Mouse (Mus musculus) hindbrain, embryonic 15.5 days (tissue): ENCODE measurements around the gene Il2ra. TPM values are rescaled to one million over a fixed set of nuclear protein-coding genes. Genes with fewer than 3 reads are reported as not detected.

Experiments
- ATAC-seq: fragments of 200-750 bp; cut with Nextera tagmentation; 2 replicates; pipeline ENCODE4 v1.8.0; 2017; ENCODE audit warnings: low read depth, moderate number of reproducible peaks, moderate TSS enrichment; ENCODE audit not compliant: low FRiP score
- H3K27ac ChIP-seq: fragments of 300-500 bp; sonication (generic); replicated peaks from 2 replicates; pipeline ENCODE4 v1.5.1; 2015; ENCODE audit warnings: mild to moderate bottlenecking, inconsistent platforms
- H3K27me3 ChIP-seq: fragments of 300-500 bp; sonication (generic); 2 replicates; pipeline ENCODE4 v1.6.1; 2015; ENCODE audit warnings: control low read depth, inconsistent platforms
- H3K36me3 ChIP-seq: fragments of 300-500 bp; sonication (generic); 2 replicates; pipeline ENCODE4 v1.6.1; 2015; ENCODE audit warnings: control low read depth, inconsistent platforms
- H3K4me1 ChIP-seq: fragments of 300-500 bp; sonication (generic); replicated peaks from 2 replicates; pipeline ENCODE4 v1.6.1; 2015; ENCODE audit warnings: control low read depth, inconsistent platforms
- H3K4me2 ChIP-seq: fragments of 300-500 bp; sonication (generic); 2 replicates; pipeline ENCODE4 v1.6.1; 2015; ENCODE audit warnings: moderate library complexity, mild to moderate bottlenecking, inconsistent platforms
- H3K4me3 ChIP-seq: fragments of 300-500 bp; sonication (generic); 2 replicates; pipeline ENCODE4 v1.5.1; 2015; ENCODE audit warnings: mild to moderate bottlenecking, inconsistent platforms
- H3K9ac ChIP-seq: fragments of 300-500 bp; sonication (generic); 2 replicates; pipeline ENCODE4 v1.6.1; 2015; ENCODE audit warnings: inconsistent platforms
- H3K9me3 ChIP-seq: fragments of 300-500 bp; sonication (generic); 2 replicates; pipeline ENCODE4 v1.6.1; 2016; ENCODE audit warnings: control low read depth, inconsistent platforms
- WGBS: fragments of 180-500 bp; shearing (Covaris S2); methylation state at CpG from one replicate; pipeline ENCODE4 v1.1.7; 2015; 5-methylcytosine and 5-hydroxymethylcytosine counted together
- polyA plus RNA-seq: library from polyadenylated mRNA; unstranded; fragments of >200 nt; fragmentation: Nextera tagmentation; extraction: Ambion mirVana; gene quantifications from 2 replicates; pipeline ENCODE4 v1.2.1, GENCODE M21; 2015

The Il2ra gene
- polyA plus RNA-seq, 1 experiment from 2014 or later = 0.05 TPM

DNA sequence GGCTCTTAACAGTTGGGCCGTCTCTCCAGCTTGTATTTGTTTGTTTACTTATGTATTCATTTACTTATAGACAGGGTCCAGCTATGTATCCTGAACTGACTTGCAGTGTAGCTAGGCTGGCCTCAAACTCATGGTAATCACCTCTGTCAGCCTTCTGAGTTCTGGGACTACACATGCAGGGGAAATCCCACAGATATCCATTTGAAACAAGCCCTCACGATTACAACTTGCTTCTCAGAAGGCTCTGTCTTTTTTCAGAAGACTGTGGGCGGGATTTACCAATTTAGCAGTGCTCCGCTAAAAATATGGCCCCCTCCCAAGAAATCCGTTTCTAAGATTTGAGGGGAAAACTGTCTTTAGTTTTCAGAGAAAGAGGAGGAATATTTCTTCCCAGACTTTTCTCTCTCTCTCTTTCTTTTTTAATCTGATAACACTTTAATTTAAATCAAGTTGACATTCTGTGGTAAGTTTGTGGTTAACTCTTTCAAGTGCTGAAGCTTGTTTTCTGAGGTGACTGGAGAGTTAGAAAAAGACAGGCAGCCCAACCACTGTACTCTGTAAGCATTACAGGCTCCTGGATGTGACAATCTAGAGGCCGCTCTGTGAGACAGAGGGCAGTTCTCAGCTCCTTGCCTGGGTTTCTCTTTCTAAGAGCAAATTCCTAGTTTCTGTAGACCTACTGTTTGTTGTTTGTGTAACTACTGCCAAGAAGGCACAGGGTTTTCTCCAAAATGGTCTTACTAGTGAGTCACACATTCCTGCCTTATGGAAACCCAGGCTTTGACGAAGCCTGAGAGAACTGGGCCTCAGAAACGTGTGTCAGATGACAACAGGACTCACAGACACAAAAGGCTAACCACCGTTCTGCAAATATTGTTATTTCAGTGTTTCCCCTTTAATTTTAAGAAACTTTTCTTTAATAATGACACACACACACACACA lies 12.7 kb downstream of the Il2ra start:
- no peaks in the 10 kb centered on the region for H3K36me3 ChIP-seq
- H3K4me2 ChIP-seq = no peak overlapping the region
- no peaks in the 10 kb centered on the region for H3K4me1 ChIP-seq
- H3K9ac ChIP-seq = no peak overlapping the region
- H3K4me3 ChIP-seq = no peak overlapping the region
- 76% methylated on average over 9 of the region's 9 CpGs for WGBS
- H3K27me3 ChIP-seq = no peaks in the 10 kb centered on the region
- no peaks in the 10 kb centered on the region for H3K9me3 ChIP-seq
- H3K27ac ChIP-seq = no peak overlapping the region
- no peak for ATAC-seq

DNA sequence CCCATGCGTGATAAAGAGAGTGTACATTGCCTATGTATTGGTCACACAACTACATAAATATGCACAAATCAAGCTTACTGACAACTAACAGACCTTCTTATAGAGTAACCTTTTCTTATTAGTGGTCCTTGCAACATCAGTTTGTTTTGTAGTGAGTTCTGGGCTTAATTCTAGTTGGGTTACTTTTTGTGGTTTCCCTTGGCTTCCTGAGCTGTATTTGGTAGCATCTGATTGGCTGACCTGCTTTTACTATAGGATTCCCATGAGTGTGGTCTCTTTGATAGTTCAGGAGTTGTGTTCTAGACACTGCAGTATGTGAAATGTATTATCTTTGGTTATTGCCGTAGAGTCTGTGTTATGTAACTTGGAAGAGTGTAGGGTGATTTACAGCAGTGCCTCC lies 15.0 kb downstream of the Il2ra start:
- Histone ChIP-seq H3K4me3 (no peak overlapping the region), H3K4me1 (no peaks in the 10 kb centered on the region), H3K9ac (no peak overlapping the region), H3K27me3 (no peaks in the 10 kb centered on the region), H3K36me3 (no peaks in the 10 kb centered on the region), H3K4me2 (no peak overlapping the region), H3K9me3 (no peaks in the 10 kb centered on the region), H3K27ac (no peak overlapping the region)
- WGBS = 94% methylated on average over 2 of the region's 2 CpGs
- ATAC-seq = no peak

DNA sequence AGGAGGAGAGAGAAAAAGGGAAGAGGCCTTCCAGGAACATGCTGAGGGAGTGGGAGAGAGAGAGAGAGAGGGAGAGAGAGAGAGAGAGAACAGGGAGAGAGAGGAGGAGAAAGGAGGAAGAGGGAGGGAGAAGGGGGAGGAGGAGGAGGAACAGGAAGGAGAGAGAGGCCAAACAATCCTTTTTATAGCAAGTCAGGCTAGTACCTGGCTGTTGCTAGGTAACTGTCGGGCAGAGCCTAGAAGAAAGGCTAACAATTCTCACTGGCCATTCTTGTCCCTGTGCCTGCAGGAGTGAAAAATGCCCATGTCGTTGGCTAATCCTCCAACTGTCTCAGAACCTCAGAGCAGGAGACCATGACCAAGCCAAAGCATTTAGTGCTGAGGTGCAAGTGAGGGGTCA lies 16.7 kb downstream of the Il2ra start:
- no peaks in the 10 kb centered on the region for H3K9me3 ChIP-seq
- H3K4me3 ChIP-seq = no peak overlapping the region
- 17% methylated on average over 2 of the region's 2 CpGs for WGBS
- H3K27me3 ChIP-seq = no peaks in the 10 kb centered on the region
- no peak overlapping the region for H3K27ac ChIP-seq
- no peaks in the 10 kb centered on the region for H3K36me3 ChIP-seq
- no peak overlapping the region for H3K4me2 ChIP-seq
- peak; percentile 68; the same call in 1 of the 2 replicates for ATAC-seq
- H3K9ac ChIP-seq = no peak overlapping the region
- H3K4me1 ChIP-seq = 0 out of 2 replicates have a peak, but pooled peaks cover 1% of the 10 kb centered on the region

DNA sequence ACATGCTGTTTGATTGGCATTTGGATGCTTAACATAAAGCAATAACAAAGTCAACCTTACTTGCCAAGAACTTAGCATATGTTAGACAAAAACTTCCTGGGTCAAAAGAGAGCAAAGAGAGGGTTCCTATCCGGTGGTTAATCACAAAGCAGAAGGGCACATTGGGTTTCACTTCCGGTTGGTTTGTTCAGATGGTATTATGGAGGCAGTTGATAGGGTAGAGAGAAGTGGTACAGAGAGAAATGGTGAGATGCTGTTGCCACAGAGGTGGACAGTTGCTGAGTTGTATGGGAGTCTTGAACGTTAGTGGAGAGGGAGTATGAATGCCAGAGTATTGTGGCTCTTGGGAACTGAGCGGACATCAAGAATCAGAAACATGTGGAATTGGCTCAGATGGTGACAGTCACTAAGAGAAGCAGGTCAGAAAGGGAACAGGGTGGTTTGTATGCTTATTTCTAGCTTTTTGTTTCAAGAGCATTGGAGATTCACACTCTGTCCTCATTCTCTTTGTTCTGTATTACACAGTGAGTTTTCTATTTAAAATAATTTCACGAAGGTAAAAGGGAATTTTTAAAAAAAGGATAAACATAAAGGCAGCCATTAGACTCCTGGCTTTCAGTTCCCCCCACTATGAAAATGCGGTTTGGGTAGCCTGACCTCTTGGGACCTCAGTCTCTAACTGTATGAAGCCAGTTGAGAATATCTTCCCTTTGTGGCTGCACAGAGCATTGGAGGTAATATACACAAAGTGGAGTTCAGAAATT lies 19.7 kb downstream of the Il2ra start:
- 0 out of 2 replicates have a peak, but pooled peaks cover 4% of the 10 kb centered on the region for H3K4me1 ChIP-seq
- no peaks in the 10 kb centered on the region for H3K27me3 ChIP-seq
- H3K9ac ChIP-seq = no peak overlapping the region
- H3K36me3 ChIP-seq = no peaks in the 10 kb centered on the region
- 89% methylated on average over 6 of the region's 6 CpGs for WGBS
- H3K9me3 ChIP-seq = no peaks in the 10 kb centered on the region
- H3K4me2 ChIP-seq = no peak overlapping the region
- no peak for ATAC-seq
- H3K4me3 ChIP-seq = no peak overlapping the region
- no peak overlapping the region for H3K27ac ChIP-seq

DNA sequence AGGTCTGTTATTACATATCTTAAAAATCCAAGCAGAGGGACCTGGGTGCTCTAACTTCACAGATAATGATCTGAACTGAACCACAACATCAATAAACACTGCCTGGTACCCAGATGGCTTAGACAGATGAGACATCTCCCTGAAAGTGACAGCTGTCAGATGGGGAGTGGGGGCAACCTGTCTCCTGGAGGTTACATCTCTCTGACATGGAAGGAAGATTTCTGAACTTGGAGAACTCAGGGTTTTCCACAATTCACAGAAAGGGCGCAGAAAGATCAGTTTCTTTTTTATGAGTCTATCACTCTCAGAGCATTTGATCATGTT lies 20.3 kb downstream of the Il2ra start:
- Histone ChIP-seq H3K36me3 (no peaks in the 10 kb centered on the region), H3K27me3 (no peaks in the 10 kb centered on the region), H3K9ac (no peak overlapping the region), H3K4me2 (no peak overlapping the region), H3K4me3 (no peak overlapping the region), H3K27ac (no peak overlapping the region), H3K9me3 (no peaks in the 10 kb centered on the region), H3K4me1 (0 out of 2 replicates have a peak, but pooled peaks cover 4% of the 10 kb centered on the region)
- ATAC-seq = no peak
- 96% methylated on average over 1 of the region's 1 CpGs for WGBS

DNA sequence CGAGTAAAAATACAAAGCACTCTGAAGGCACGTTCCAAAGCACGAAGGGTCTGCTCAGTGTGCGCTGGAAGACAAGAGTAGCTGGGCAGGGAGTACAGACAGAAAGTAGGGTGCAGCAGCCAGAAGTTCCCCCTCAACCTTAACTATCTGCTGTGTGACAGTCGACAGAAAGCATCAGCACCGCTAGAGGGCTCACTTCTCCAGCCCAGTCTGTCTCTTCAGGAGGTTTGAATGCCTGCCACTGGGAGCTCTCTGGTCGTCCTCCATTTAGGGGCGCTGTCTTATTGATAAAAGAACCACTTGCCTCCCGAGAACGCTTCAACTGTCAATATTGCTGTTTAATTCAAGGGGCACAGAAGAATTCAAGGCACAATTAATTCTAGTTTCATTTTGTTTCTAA lies 21.4 kb downstream of the Il2ra start:
- Histone ChIP-seq H3K9ac (no peak overlapping the region; the same call in 1 of the 2 replicates), H3K4me3 (peak overlapping the region; percentile 26)

DNA sequence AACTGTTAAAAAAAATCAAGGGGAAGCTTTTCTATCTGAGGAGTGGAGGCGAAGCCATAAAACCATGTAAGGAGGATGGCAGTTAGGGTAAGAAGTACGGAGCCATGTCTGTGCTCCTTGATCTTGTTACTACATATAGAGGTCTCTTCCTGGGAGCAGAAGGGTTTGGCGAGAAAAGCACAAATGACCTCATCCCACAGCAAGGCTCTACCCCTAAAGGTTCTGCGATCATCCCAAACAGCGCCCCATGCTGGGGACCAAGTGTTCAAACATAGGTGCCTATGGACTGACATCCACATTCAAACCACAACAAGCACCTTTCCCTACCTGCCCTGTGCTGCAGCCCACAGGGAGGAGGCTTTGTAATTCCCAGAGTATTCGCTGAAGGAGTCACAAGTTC lies 21.8 kb downstream of the Il2ra start:
- 0 out of 2 replicates have a peak, but pooled peaks cover 4% of the 10 kb centered on the region for H3K4me1 ChIP-seq
- no peak overlapping the region; the same call in 1 of the 2 replicates for H3K9ac ChIP-seq
- no peaks in the 10 kb centered on the region for H3K36me3 ChIP-seq
- peak; percentile 86 for ATAC-seq
- no peaks in the 10 kb centered on the region for H3K9me3 ChIP-seq
- H3K27me3 ChIP-seq = no peaks in the 10 kb centered on the region
- peak overlapping the region; percentile 26 for H3K4me3 ChIP-seq
- no peak overlapping the region for H3K27ac ChIP-seq
- 49% methylated on average over 6 of the region's 6 CpGs for WGBS
- H3K4me2 ChIP-seq = peak overlapping the region; percentile 50

More for the DNA sequence above, 21.4 kb downstream of the Il2ra start:
- Histone ChIP-seq H3K36me3 (no peaks in the 10 kb centered on the region), H3K27me3 (no peaks in the 10 kb centered on the region), H3K9me3 (no peaks in the 10 kb centered on the region), H3K4me2 (peak overlapping the region; percentile 50), H3K4me1 (0 out of 2 replicates have a peak, but pooled peaks cover 4% of the 10 kb centered on the region), H3K27ac (no peak overlapping the region)
- WGBS = 3% methylated on average over 10 of the region's 10 CpGs
- peak; percentile 94 for ATAC-seq

DNA sequence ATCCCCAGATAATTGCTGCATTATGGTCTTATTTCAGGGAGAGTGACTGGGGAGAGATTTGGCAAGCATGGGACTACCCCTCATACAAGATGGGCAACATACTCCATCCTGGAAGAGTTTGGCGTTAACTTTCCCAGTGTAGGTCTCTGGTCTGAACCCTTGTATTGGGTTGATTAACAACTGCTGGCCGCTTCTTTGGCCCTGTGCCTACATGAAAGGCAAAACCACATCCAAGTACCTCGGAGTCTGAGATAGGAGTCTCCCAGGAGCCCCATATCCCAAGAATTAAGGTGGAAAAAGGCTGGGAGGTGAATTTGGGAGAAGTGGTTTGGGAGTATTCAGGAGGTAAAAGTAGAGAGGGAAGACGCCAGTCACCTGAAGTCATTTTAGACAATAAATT lies 22.2 kb downstream of the Il2ra start:
- Histone ChIP-seq H3K9me3 (no peaks in the 10 kb centered on the region), H3K36me3 (no peaks in the 10 kb centered on the region), H3K27ac (no peak overlapping the region), H3K4me1 (0 out of 2 replicates have a peak, but pooled peaks cover 4% of the 10 kb centered on the region), H3K4me3 (no peak overlapping the region), H3K4me2 (peak overlapping the region; percentile 50; the same call in 1 of the 2 replicates), H3K9ac (no peak overlapping the region), H3K27me3 (no peaks in the 10 kb centered on the region)
- WGBS = 91% methylated on average over 4 of the region's 4 CpGs
- ATAC-seq = no peak

DNA sequence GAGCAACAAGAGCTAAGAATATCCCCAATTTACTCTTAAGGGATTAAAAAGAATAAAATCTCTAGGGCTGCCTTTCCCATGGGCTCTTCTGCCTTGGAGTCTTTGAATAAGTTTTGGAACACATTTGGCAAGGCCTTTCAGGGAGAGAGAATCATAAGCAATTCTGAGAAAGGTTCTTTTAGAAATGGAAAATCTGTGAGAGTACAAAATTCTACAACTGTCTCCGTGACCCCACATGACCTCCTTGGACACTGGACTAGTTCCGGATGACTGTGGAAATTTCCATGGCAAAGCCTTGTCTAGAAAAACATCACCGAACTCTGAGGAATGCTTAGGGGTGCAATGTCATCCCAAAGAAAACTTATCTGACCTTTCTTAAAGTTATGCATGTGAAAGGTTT lies 22.7 kb downstream of the Il2ra start:
- Histone ChIP-seq H3K4me3 (no peak overlapping the region), H3K36me3 (no peaks in the 10 kb centered on the region), H3K4me2 (no peak overlapping the region), H3K9ac (no peak overlapping the region), H3K27me3 (no peaks in the 10 kb centered on the region), H3K27ac (no peak overlapping the region), H3K9me3 (no peaks in the 10 kb centered on the region), H3K4me1 (0 out of 2 replicates have a peak, but pooled peaks cover 4% of the 10 kb centered on the region)
- ATAC-seq = no peak
- 92% methylated on average over 3 of the region's 3 CpGs for WGBS

DNA sequence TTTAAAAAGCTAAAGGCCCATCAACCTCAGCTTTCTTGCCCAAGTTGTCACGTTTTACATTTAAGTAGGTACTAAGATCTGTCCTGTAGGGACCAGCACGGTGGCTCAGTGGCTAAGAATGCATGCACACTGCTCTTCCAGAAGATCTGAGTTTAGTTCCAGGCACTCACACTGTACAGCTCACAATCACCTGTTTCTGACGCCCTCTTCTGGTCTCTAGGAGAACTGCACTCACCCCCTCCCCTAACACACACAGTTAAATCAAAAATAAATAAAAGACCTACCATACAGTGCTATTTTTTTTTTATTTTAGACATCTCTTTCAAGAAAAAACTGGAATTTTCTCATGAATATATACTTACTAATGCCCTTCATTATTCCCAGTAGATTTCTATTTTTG lies 29.5 kb downstream of the Il2ra start:
- H3K27me3 ChIP-seq = no peaks in the 10 kb centered on the region
- H3K9me3 ChIP-seq = no peaks in the 10 kb centered on the region
- WGBS = 21% methylated on average over 3 of the region's 3 CpGs
- no peak for ATAC-seq
- no peak overlapping the region for H3K4me2 ChIP-seq
- no peaks in the 10 kb centered on the region for H3K36me3 ChIP-seq
- no peak overlapping the region for H3K27ac ChIP-seq
- no peak overlapping the region for H3K9ac ChIP-seq
- no peaks in the 10 kb centered on the region for H3K4me1 ChIP-seq
- no peak overlapping the region for H3K4me3 ChIP-seq

DNA sequence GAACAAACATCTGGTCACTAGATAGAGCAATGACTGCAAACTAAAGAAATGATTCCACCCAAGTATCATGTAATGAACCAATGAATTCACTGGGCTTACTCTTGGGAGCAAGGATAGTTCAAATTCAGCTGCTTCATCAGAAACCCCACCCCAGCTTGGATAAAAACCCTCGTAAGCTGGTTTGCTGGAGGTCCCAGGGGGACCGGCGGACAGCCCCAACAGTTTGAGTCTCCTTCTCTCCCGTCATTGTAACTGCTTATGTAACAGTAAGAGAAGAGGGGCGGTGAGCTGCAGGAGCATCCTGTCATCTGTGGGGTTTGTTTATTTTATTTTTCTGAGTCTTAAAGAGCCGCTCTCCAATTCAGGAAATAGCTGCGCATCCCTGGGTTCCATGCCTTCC lies 37.0 kb downstream of the Il2ra start:
- Histone ChIP-seq H3K4me1 (no peaks in the 10 kb centered on the region), H3K36me3 (no peaks in the 10 kb centered on the region), H3K27me3 (no peaks in the 10 kb centered on the region), H3K4me2 (no peak overlapping the region), H3K9ac (no peak overlapping the region), H3K9me3 (no peaks in the 10 kb centered on the region), H3K4me3 (no peak overlapping the region), H3K27ac (no peak overlapping the region)
- WGBS = 81% methylated on average over 7 of the region's 7 CpGs
- ATAC-seq = no peak

DNA sequence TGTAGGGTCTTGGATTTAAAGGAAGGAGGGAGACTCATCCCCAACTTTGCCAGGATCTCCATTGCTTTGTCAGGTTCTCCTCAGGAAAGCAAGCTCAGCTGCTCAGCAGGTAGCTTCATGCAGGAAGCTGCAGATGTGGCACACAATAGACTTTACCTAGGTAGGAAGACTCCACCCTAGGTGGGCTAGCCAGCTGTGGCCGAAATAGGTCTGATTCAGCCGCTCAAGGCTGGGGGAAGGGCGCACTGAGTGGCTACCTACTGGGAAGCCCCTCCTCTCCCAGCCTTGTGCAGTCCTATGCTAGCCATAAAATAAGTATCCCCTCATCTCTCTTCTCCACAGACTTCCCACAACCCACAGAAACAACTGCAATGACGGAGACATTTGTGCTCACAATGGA lies 40.1 kb downstream of the Il2ra start:
- WGBS = 64% methylated on average over 4 of the region's 4 CpGs
- H3K9ac ChIP-seq = no peak overlapping the region
- no peak for ATAC-seq

More for the DNA sequence above, 40.1 kb downstream of the Il2ra start:
- H3K9me3 ChIP-seq = no peaks in the 10 kb centered on the region
- H3K4me1 ChIP-seq = no peaks in the 10 kb centered on the region
- H3K4me3 ChIP-seq = no peak overlapping the region
- no peak overlapping the region for H3K27ac ChIP-seq
- H3K36me3 ChIP-seq = no peaks in the 10 kb centered on the region
- no peaks in the 10 kb centered on the region for H3K27me3 ChIP-seq
- no peak overlapping the region for H3K4me2 ChIP-seq
